Mouse (Mus musculus) embryo, embryonic 9.5 days (tissue): Measurements from ENCODE around the gene Clptm1l.

Source experiments
- DNase-seq: peaks from one replicate; pipeline ENCODE4 v3.0.0-alpha.2; 2017; ENCODE audit errors: extremely low spot score

Clptm1l gene

DNA sequence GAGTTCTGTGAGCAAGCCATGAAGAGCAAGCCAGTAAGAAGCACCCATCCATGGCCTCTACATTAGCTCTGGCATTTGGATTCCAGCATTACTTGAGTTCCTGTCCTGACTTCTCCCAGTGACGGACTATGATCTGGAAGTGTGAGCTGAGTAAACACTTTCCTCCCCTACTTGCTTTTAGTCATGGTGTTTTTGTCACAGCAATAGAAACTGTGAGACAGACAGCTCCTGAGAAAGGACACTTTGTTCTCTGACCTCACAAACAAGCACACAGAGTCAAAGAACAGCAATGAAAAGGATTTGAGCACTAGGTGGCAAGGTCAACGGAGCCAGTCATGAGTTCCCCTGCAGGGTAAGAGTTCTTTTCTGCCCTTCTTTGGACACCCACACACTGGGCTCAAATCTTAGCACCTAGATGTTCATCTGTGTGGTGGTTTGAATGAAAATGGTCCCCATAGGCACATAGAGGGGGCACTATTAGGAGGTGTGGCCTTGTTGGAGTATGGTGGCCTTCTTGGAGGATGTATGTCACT is 56.4 kb downstream of the Clptm1l start:
- DNase-seq, result no peak
